Mouse (Mus musculus) MEL (cell line): Measurements from ENCODE around the gene Mtcl1.

Experiments
- E2F4 ChIP-seq: IDR thresholded peaks from 2 replicates; pipeline ENCODE4 v1.6.1; 2011; ENCODE audit warnings: low read depth, low read length, improper control_type of control experiment, borderline replicate concordance
- EP300 ChIP-seq, 2 experiments: IDR thresholded peaks; 2 replicates each; pipeline ENCODE4 v1.6.1; 2011; ENCODE audit warnings: improper control_type of control experiment in 2 of 2, low read length in 2 of 2, low read depth in 1 of 2, mild to moderate bottlenecking in 1 of 2
- POLR2AphosphoS2 ChIP-seq: IDR thresholded peaks from 2 replicates; pipeline ENCODE4 v1.6.1; 2011; ENCODE audit warnings: low read length, improper control_type of control experiment

DNA sequence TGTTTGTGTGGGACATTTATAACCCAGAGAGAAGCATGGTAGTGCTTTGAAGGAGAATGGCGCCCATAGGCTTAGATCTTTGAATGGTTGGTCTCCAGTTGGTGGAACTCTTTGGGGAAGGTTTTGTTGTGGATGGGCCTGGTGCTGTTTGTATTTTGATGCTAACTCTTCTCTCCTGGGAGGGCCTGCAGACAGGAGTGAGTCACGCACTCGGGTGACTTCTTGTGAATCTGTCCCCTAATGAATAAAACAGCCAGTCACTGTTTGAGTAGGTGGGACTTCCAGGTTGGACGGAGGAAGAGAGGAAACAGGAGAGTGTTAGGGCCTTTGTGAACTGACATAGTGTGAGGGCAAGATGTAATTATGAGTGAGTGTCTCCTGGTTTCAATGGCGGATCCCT, 132.4 kb downstream of the Mtcl1 start:
- TF ChIP-seq POLR2AphosphoS2 (no peak), E2F4 (no peak), EP300 (IDR thresholded peaks at IDR 0.05; ENCODE audit: low read depth in 1 of 2, low read length in 2 of 2) (no peak)
